Mouse (Mus musculus) stomach, embryonic 14.5 days (tissue): Measurements from ENCODE around the gene Gm21970. TPM values are rescaled to one million over a fixed set of nuclear protein-coding genes. Genes with fewer than 3 reads are reported as not detected.

ENCODE experiments used
- ATAC-seq: fragments of 200-750 bp; cut with Nextera tagmentation; 2 replicates; pipeline ENCODE4 v1.8.0; 2017; ENCODE audit warnings: low read depth, moderate TSS enrichment; ENCODE audit not compliant: insufficient number of reproducible peaks, insufficient read depth, low FRiP score
- H3K27ac ChIP-seq: fragments of 300-500 bp; sonication (generic); 2 replicates; pipeline ENCODE4 v1.5.1; 2014; ENCODE audit warnings: mild to moderate bottlenecking, low read length, moderate library complexity, mixed read lengths
- H3K27me3 ChIP-seq: fragments of 300-500 bp; sonication (generic); 2 replicates; pipeline ENCODE4 v1.6.1; 2014; ENCODE audit warnings: low read length, control low read depth, mixed read lengths; ENCODE audit not compliant: control insufficient read depth, insufficient read depth
- H3K36me3 ChIP-seq: fragments of 300-500 bp; sonication (generic); 2 replicates; pipeline ENCODE4 v1.6.1; 2014; ENCODE audit warnings: mild to moderate bottlenecking, control low read depth, low read length, moderate library complexity, mixed read lengths; ENCODE audit not compliant: control insufficient read depth, insufficient read depth
- H3K4me1 ChIP-seq: fragments of 300-500 bp; sonication (generic); 2 replicates; pipeline ENCODE4 v1.6.1; 2014; ENCODE audit warnings: low read length, control low read depth, mixed read lengths; ENCODE audit not compliant: control insufficient read depth, insufficient read depth
- H3K4me2 ChIP-seq: fragments of 300-500 bp; sonication (generic); replicated peaks from 2 replicates; pipeline ENCODE4 v1.6.1; 2014; ENCODE audit warnings: low read depth, low read length, control low read depth
- H3K4me3 ChIP-seq: fragments of 300-500 bp; sonication (generic); 2 replicates; pipeline ENCODE4 v1.5.1; 2014; ENCODE audit warnings: low read depth, low read length, control low read depth
- H3K9ac ChIP-seq: fragments of 300-500 bp; sonication (generic); replicated peaks from 2 replicates; pipeline ENCODE4 v1.6.1; 2014; ENCODE audit warnings: low read depth, mild to moderate bottlenecking, control low read depth, low read length, moderate library complexity, mixed read lengths
- H3K9me3 ChIP-seq: fragments of 300-500 bp; sonication (generic); 2 replicates; pipeline ENCODE4 v1.6.1; 2016; ENCODE audit warnings: low read depth, low read length, control low read depth; ENCODE audit not compliant: control insufficient read depth
- WGBS: fragments of 180-500 bp; shearing (Covaris S2); extraction: QIAGEN DNeasy Blood & Tissue Kit; methylation state at CpG from one replicate; pipeline ENCODE4 v1.1.7; 2014; 5-methylcytosine and 5-hydroxymethylcytosine counted together
- polyA plus RNA-seq: library from polyadenylated mRNA; unstranded; fragments of >200 nt; fragmentation: Nextera tagmentation; extraction: Ambion mirVana; gene quantifications from 2 replicates; pipeline ENCODE4 v1.2.1, GENCODE M21; 2014

The Gm21970 gene
- polyA plus RNA-seq, 1 experiment from 2014 or later, result not detected

DNA sequence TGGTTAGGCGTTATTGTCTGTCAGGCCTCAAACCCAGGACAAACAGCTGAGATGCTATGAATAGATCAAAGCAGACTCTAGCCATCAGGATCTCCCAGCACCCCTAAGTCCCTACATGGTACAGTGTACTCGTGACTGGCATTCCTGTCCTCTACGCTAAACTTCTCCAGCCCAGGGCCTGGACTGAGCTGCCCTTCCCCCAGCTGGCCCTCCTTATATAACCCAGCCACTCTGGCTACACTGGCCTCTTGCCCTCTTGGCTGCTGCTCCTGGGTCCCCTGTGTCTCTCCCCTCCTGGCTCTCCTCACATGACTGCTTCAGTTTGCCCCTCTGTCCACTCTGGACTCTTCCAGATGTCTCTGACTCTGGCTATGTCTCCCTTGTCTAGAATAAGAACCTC, 71.1 kb downstream of the Gm21970 start:
- no peak overlapping the region for H3K4me2 ChIP-seq
- H3K4me3 ChIP-seq, result no peak overlapping the region
- no peaks in the 10 kb centered on the region for H3K36me3 ChIP-seq
- no peak for ATAC-seq
- no peaks in the 10 kb centered on the region for H3K27me3 ChIP-seq
- 74% methylated on average over 3 of the region's 3 CpGs for WGBS
- no peaks in the 10 kb centered on the region for H3K9me3 ChIP-seq
- peaks cover 10% of the 10 kb centered on the region for H3K4me1 ChIP-seq
- no peak overlapping the region for H3K9ac ChIP-seq
- H3K27ac ChIP-seq, result no peak overlapping the region

DNA sequence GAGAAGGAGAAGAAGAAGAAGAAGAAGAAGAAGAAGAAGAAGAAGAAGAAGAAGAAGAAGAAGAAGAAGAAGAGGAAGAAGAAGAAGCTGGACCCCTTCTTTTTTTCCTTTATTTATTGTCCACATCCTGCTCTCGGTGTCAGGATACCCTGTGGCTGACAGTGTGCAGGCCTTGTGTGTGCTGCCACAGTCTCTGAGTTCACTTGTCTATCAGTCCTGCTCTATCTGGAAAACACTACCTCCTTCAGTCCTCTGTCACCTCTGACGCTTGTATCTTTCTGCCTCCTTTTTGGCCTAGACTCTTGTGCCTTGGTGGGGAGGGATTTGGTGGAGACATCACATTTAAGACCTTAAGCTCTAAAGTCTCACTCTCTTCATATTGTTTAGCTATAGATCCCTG, 71.9 kb downstream of the Gm21970 start:
- ATAC-seq, result no peak
- Histone ChIP-seq H3K9me3 (no peaks in the 10 kb centered on the region), H3K9ac (no peak overlapping the region), H3K27ac (no peak overlapping the region), H3K27me3 (no peaks in the 10 kb centered on the region), H3K4me3 (no peak overlapping the region), H3K4me1 (peaks cover 10% of the 10 kb centered on the region), H3K4me2 (no peak overlapping the region), H3K36me3 (no peaks in the 10 kb centered on the region; the same call in 1 of the 2 replicates)
- WGBS, result 87% methylated on average over 2 of the region's 2 CpGs

DNA sequence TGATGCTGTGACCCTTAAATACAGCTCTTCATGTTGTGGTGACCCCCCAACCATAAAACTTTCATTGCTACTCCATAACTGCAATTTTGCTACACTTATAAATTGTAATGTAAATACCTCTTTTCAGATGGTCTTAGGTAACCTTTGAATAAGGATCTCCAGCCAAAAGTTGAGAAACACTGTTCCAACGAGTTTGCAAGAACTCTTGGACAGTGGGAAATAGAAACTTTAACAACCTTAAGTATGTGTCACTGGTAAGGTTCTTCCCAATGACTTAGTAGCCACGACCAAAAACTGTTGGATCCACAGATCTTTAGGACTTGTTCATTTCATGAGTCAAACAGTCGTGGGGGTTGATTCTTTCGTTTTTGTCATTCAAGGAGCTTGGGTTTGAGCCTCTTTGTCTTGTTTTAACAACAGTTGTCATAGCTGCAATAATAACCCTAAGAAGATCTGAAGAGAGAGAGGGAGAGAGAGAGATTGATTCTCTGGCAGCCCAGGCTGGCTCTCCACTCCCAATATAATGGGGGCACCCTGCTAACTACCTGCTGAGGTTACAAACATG, 72.4 kb downstream of the Gm21970 start:
- H3K4me2 ChIP-seq, result peak overlapping the region; percentile 92
- no peaks in the 10 kb centered on the region for H3K27me3 ChIP-seq
- H3K27ac ChIP-seq, result peak overlapping the region; percentile 52; the same call in 1 of the 2 replicates
- no peaks in the 10 kb centered on the region for H3K9me3 ChIP-seq
- H3K9ac ChIP-seq, result 0 out of 2 replicates have a peak overlapping the region, but pooled peaks have one; percentile 12
- no peak for ATAC-seq
- H3K4me1 ChIP-seq, result peaks cover 10% of the 10 kb centered on the region
- no peaks in the 10 kb centered on the region; the same call in 1 of the 2 replicates for H3K36me3 ChIP-seq
- WGBS, result 82% methylated on average over 4 of the region's 4 CpGs
- peak overlapping the region; percentile 62 for H3K4me3 ChIP-seq

DNA sequence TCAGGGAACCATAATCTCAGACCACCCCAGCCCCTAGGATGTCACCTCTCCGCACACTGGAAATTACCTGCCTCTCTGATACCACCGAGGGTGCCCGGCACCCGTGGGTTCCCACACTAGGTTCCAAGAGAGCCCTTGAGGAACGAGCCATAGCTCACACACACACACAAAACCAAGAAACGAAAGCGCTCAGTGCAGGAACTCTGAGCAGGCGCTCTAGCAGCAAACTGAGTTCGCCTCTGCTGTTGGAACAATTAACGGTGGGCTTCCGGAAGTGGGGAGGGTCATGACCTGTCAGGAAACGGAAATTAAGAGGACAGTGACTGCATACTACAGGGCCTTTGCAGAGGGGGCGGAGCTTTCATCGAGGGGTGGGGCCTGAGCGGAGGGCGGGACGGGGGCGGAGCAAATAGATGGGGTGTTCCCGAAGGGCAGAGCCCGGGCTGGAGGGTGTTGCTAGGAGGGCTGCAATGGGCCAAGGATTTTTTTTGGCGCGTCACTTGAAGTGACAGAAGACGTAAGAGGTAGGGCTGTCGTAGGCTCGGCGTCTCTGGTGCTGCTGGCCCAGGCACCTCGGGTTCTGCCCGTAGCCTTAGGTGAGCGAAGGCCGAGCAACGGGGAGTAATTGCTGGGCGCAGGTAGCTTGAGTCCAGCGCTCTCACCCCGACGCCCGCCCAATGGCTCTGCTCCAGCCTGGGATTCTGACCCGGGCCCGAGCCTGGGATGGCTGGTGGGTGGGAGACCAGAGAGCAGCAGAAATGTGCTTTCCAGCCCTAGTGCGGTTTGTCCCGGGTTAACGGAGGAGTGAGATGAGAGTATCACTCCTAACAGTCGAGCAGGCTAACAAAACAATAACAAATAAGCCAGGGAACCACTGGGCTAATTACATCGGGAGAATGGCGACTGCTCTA, 73.3 kb downstream of the Gm21970 start:
- Histone ChIP-seq H3K27me3 (no peaks in the 10 kb centered on the region), H3K27ac (peak overlapping the region; percentile 52; the same call in 1 of the 2 replicates), H3K4me3 (peak overlapping the region; percentile 62), H3K36me3 (no peaks in the 10 kb centered on the region; the same call in 1 of the 2 replicates), H3K4me1 (peaks cover 10% of the 10 kb centered on the region), H3K9me3 (no peaks in the 10 kb centered on the region), H3K9ac (0 out of 2 replicates have a peak overlapping the region, but pooled peaks have one; percentile 38), H3K4me2 (peak overlapping the region; percentile 92)
- WGBS, result 2% methylated on average over 44 of the region's 44 CpGs
- peak; percentile 99 for ATAC-seq

DNA sequence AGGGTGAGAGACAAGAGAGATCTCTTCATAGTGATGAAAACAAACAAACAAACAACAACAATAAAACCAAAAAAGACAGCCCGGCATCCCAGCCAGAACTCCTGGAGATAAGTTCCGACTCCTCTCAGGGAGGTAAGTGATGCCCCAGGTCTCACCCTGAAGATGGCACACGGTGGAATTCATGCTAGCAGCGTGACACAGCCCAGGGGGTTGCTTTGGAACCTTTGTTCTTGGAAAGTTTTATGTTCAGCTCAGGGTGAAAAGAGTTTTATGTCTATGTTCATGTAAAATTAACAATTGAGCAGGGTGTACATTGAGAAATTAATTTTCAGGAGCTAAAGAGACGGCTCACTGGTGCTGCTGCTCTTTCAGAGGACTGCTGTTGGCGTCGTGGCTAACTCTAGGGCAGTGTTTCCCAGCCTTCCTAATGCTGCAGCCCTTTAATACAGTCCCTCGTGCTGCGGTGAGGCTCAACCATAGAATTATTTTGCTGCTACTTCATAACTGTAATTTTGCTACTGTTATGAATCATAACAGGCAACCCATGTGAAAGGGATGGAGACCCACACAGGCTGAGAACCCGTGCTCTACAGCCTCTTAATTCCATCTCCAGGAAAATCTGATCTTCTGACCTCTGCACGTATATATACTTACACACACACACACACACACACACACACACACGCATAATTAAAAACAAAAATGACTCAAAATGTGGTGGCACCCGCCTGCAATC, 74.2 kb downstream of the Gm21970 start:
- WGBS, result 48% methylated on average over 13 of the region's 13 CpGs
- peaks cover 10% of the 10 kb centered on the region for H3K4me1 ChIP-seq
- no peaks in the 10 kb centered on the region for H3K27me3 ChIP-seq
- no peak for ATAC-seq
- peak overlapping the region; percentile 16; the same call in 1 of the 2 replicates for H3K27ac ChIP-seq
- no peaks in the 10 kb centered on the region; the same call in 1 of the 2 replicates for H3K36me3 ChIP-seq
- H3K4me2 ChIP-seq, result peak overlapping the region; percentile 92
- H3K9me3 ChIP-seq, result no peaks in the 10 kb centered on the region
- 0 out of 2 replicates have a peak overlapping the region, but pooled peaks have one; percentile 38 for H3K9ac ChIP-seq
- peak overlapping the region; percentile 62 for H3K4me3 ChIP-seq

DNA sequence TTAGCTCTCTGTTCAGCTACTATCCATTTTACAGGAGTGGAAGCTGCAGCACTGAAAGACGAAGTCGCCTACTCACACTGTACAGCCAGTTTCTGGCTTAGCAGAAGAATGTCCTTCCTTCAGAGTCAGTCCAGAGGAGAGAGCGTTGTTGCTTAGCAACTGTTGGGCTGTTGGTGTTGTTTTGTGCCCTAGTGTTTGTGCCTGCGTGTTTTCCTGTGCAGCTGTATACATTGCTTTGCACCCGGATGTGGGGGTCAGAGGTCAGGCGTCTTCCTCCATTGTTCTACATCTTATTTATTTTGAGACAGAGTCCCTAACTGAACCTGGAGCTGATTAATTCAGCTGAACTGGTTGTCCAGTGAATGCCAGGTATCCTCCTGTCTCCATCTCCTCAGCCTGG, 75.0 kb downstream of the Gm21970 start:
- Histone ChIP-seq H3K27ac (no peak overlapping the region), H3K36me3 (no peaks in the 10 kb centered on the region; the same call in 1 of the 2 replicates), H3K9ac (no peak overlapping the region), H3K4me3 (no peak overlapping the region), H3K4me1 (peaks cover 10% of the 10 kb centered on the region), H3K4me2 (no peak overlapping the region), H3K27me3 (no peaks in the 10 kb centered on the region), H3K9me3 (no peaks in the 10 kb centered on the region)
- no peak for ATAC-seq
- 66% methylated on average over 6 of the region's 6 CpGs for WGBS

Other genes with a start within 250 kb of the Gm21970 start
- not detected in 2 replicates for gene Olig2, start 166.3 kb upstream of the Gm21970 start, polyA plus RNA-seq
- gene Olig1, start 121.9 kb upstream of the Gm21970 start, polyA plus RNA-seq, result 0.11 TPM in 1 of 2 replicates, not detected in the other
- gene Ifnar2, start 18.9 kb upstream of the Gm21970 start, polyA plus RNA-seq, result 50.8 and 51.3 TPM in 2 replicates
- 33.0 and 34.1 TPM in 2 replicates for gene Il10rb, start 14.4 kb downstream of the Gm21970 start, polyA plus RNA-seq
- gene Ifnar1, start 93.5 kb downstream of the Gm21970 start, polyA plus RNA-seq, result 61.7 and 63.9 TPM in 2 replicates
- gene Ifngr2, start 155.4 kb downstream of the Gm21970 start, polyA plus RNA-seq, result 44.0 and 51.8 TPM in 2 replicates
- 29.7 and 33.3 TPM in 2 replicates for gene Tmem50b, start 206.1 kb downstream of the Gm21970 start, polyA plus RNA-seq
- 2.7 and 4.1 TPM in 2 replicates for gene Dnajc28, start 227.3 kb downstream of the Gm21970 start, polyA plus RNA-seq